Mouse (Mus musculus) left cerebral cortex, postnatal 4 days (tissue): ENCODE data around the gene Rfx8. TPM values are rescaled to one million over a fixed set of nuclear protein-coding genes. Genes with fewer than 3 reads are reported as not detected.

Experiments used
- DNase-seq: peaks from one replicate; pipeline ENCODE4 v3.0.0-alpha.2; 2022
- intact Hi-C: fragments of 180-260 bp; cut with DNase I; formaldehyde crosslinking; loops from one replicate; pipeline ENCODE4 v1.15.1; 2025
- total RNA-seq, 2 experiments: library from RNA; stranded (reverse); gene quantifications; 2 replicates each; pipeline ENCODE4 v1.2.3; 2021

Gene Rfx8
- total RNA-seq, 2 experiments from 2014 or later = 0.28 to 0.76 TPM

- intact Hi-C loops = no loop called here
- no peak for DNase-seq
These were observed 14.7 kb upstream of the Rfx8 start for GRCm38 (mm10) chr1:39735493-39735892.

DNA sequence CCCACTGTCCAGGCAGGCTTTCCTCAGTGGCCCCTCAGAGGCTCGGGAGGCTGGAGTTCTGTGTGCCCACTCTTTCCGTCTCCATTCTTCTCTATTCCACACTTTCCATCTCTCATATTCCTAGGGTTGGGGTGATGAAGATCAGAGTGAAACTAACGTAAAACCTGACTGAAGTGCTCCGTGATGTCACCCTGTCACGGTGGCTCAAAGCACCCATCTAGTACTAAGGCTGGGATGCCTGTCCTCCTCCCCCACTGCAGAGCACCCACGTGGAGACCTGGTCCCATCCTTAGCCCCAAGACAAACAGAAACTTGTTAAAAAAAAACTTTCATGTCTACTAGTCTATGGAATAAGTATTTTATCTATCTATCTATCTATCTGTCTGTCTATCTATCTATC lies 14.1 kb upstream of the Rfx8 start:
- DNase-seq = no peak
- intact Hi-C loops = no loop called here

DNA sequence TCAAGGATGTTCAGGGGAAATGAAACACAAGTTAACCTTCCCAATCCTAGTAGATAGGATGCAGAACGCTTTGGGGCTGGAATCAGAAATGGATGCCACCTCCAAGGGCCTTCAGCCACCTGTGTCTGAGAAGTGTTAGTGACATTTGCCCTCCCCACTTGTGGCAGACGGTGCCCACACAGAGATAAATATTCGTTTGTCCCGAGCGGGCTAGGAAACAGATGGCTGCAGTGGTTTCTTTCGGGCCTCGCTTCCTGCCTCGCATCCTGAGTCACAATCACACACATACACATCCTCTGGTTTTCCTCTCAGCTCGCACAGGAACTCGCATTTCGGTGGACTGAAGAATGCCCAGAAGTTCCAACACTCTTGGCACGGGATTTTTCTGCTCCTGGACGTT lies 13.5 kb upstream of the Rfx8 start:
- DNase-seq = no peak
- intact Hi-C loops = no loop called here

GRCm38 (mm10) chr1:39733876-39734275 lies 13.1 kb upstream of the Rfx8 start:
- no peak for DNase-seq
- intact Hi-C loops = no loop called here

DNA sequence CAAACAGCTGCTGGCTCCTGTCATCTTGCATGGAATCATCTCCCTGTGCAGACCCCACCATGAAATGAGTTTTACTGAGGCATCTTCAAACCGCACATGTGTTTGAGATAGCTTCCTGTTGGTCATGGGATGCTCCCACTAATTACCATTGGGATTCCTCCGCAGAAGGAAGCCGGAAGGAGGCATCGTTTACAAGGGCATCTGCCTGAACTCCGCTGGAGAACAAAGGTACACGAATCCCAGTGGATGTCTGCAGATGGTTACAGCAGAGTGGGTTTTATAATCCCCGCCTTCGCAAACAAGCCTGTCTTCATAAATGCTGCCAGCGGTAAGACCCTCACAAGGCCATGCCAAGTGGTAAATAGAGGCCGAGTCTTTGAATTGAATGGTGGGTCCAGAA lies 11.3 kb upstream of the Rfx8 start:
- DNase-seq = no peak
- intact Hi-C loops = no loop called here

- intact Hi-C loops = no loop called here
- no peak for DNase-seq
These were observed 10.7 kb upstream of the Rfx8 start for GRCm38 (mm10) chr1:39731543-39731942.

DNA sequence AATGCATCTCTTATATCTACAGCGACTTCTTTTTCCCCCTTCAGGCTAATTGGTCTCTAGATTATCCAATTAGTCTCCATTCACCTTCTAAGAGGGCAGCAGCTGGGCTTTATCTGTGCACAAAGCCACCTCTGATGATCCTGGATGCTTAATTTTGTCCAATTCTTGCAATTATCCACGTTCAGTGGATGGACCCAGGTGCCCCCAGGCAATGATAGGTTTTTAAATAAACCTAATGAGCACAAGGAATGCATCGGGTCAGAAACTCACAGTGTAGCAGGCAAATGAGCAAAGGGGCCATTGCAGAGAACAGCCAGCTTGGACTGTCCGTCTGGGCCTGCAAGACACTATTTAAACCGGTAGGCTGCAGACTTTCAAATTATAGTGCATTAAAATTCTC lies 10.1 kb upstream of the Rfx8 start:
- intact Hi-C loops = no loop called here
- DNase-seq = no peak

- DNase-seq = no peak
- intact Hi-C loops = no loop called here
These were observed 9.1 kb upstream of the Rfx8 start for GRCm38 (mm10) chr1:39729919-39730318.

DNA sequence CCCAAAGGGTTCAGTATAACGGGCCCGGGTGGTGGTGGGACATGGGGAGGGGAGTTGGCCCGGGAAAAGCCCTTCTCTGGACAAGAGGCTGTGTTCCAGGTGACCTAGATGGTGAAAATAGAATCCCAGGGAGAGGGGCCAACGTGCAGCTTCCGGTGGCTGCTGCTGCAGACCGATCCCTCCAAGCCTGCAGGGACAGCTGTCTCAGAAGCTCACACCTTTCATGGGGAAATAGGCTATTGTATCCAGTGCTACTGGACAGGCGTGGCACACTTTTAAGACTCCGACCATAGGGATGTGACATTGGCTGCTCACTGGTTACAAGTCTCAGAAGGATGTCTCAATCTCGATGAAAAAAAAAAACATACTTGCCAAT lies 542 bp upstream of the Rfx8 start:
- DNase-seq = no peak
- intact Hi-C loops = no loop called here

- intact Hi-C loops = no loop called here
- no peak for DNase-seq
These were observed 611 bp downstream of the Rfx8 start for GRCm38 (mm10) chr1:39720186-39720585.

DNA sequence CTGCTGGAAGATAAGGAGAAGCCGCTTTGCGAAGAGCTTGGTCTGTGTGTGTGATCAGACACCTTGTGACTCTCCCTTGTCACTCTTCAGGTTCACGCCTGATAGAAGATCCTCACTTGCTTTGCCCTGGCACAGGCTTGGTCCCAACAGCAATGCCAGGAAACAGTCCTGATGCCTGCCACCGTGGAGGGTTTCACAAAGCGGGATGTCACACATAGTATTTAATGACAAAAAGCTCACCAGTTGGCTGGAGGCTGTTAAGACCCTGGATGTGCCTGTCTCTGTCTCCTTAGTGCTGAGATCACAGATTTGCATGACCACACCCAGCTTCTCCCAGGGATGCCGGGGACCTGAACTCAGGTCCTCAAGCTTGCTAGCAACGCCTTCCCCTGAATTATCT lies 5.2 kb downstream of the Rfx8 start:
- intact Hi-C loops = no loop called here
- DNase-seq = no peak

DNA sequence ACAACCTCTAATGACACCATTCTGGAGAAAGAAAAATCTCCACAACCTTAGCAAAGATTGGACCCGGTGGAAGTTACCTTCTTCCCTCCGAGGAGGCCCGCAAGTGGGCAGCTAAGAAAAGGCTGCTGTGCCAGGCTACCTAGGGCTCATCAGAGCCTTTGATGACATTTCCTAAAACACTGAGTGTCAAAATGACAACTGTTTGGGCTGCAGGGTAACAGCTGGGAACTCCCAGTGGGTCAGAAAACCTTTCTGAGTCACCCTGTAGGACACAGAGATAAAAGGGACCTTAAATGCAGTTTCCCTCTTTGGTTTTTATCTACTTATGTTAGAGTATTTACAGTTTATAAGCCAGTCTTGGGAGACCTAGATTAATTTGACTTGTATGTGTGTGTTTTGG lies 6.1 kb downstream of the Rfx8 start:
- intact Hi-C loops = no loop called here
- no peak for DNase-seq

DNA sequence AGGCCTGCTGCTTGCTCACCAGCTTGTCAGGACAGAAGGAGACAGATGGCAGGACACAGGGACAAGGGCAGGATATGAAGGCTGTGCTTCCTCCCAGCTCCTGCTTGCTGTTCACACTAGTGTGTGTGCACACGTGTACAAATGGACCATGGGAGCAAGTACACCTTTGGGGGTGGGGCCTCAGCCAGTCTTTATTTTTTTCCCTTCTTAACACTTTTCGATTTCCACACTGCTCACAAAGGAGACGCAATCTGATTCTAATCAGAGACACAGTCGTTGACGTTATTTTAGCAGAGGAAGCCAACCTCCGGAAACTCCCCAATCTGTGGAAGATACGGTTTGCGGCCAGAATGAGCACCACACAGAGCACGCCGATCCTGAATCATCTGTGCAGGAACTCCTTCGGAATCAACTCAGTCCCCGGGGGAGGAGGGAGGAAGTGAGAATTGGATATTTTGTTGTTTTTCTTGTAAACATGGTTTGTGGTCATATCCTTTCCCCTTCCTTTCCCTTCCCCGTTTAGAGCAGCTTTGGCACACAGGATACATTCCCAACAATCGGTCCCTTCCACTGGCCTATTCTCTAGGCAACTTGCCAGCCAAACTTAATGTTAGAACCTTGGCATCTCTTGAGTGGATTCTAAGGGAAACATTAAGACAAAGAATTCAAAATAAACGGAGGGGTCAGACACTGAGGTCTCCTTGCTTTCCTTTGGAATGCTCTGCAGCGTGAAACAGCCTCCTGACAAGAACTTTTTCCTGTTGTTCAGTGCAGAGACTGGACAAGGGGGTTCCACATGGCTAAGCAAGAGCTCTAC lies 6.7 kb downstream of the Rfx8 start:
- DNase-seq = no peak

GRCm38 (mm10) chr1:39713300-39713699 lies 7.5 kb downstream of the Rfx8 start:
- intact Hi-C loops = no loop called here
- no peak for DNase-seq

More for the DNA sequence above, 6.7 kb downstream of the Rfx8 start:
- intact Hi-C loops = no loop called here

DNA sequence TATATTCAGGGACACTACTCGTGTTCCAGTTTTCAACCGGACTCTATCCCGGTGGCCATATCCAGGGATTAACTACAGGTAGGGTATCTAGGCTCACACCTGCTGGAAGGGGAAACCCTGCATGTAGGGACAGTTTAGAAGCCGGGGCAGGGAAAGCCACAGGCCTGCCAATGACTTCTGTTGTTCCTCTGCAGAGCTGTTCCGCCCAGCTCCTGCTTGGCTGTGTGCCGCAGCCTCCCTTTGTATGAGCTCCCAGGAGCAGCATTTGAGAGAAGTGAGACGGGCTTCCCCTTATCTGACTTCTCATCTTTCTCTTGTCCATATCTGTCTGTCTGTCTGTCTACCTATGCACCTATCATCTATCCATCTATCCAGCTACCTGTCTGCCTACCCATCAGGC lies 8.5 kb downstream of the Rfx8 start:
- intact Hi-C loops = no loop called here
- DNase-seq = peak; percentile 39

- intact Hi-C loops = no loop called here
- DNase-seq = no peak
These were observed 10.2 kb downstream of the Rfx8 start for GRCm38 (mm10) chr1:39710604-39711003.

GRCm38 (mm10) chr1:39710016-39710415 lies 10.8 kb downstream of the Rfx8 start:
- no peak for DNase-seq
- intact Hi-C loops = no loop called here

DNA sequence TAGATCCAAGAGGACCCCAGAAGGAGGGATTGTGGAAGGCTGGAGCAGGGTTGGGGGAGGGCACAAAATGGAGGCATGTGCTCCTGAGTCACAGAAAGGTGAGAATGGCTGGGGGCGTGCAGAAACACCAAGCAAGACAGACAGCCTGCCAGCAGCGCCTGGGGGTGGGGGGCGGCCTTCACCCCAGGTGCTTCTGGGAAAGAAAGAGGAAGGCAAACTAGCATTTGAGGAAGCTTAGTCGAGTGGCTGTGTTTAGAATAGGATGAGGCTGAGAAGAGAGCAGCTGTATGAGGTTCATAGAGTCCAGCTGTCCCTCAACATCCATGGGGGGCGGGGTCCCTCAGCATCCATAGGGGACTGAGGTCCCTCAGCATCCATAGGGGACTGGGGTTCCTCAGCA lies 12.0 kb downstream of the Rfx8 start:
- DNase-seq = no peak

GRCm38 (mm10) chr1:39702216-39703046 lies 18.4 kb downstream of the Rfx8 start:
- intact Hi-C loops = no loop called here

More for the DNA sequence above, 12.0 kb downstream of the Rfx8 start:
- intact Hi-C loops = no loop called here

GRCm38 (mm10) chr1:39701274-39701602 lies 19.6 kb downstream of the Rfx8 start:
- no peak for DNase-seq
- intact Hi-C loops = no loop called here

More at GRCm38 (mm10) chr1:39702216-39703046, 18.4 kb downstream of the Rfx8 start:
- peak; percentile 41 for DNase-seq

GRCm38 (mm10) chr1:39700599-39701273 lies 20.1 kb downstream of the Rfx8 start:
- DNase-seq = no peak
- intact Hi-C loops = no loop called here

GRCm38 (mm10) chr1:39698456-39698855 lies 22.3 kb downstream of the Rfx8 start:
- intact Hi-C loops = no loop called here
- no peak for DNase-seq
